1 mouse cellular context compared by ENCODE assay signal in the genomic region with DNA sequence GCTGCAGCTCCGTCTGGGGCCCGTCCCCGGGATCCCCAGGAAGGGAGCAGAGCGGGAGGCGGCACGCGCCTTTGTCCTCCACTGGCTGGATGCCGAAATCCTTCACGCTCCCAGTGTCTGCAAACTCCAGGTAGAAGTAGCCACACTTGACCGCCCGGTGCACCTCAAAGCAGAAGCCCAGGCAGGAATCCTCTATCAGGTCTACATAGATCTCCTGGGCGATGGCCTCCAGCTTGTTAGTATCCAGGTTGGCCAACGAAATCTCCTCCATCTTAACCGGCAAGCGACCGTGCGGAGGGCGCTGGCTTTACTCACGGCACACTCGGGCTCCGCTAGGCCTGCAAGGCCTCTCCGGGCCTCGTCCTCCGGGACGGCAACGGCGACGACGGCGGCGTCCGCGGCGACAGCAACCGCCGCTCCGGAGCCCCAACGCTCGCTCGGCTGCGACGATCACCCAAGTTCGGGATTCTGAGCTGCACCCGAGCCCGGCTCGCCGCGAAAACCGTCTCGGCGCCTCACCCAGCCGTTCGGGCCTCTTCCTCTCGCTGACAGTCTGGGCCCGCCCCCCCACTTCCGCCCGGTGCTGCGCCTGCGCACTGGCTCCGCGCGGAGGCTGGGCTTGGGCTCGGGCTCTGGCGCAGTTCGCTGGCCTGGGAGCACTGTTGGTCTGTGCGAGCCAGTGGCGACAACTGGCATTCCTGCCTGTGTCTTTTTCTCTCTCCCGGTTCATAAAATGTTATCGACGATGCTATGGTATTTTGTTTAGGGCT.
A peak's percentile ranks its signal among the peaks of the same experiment; 100 is the strongest.
TF ChIP-seq lines count a peak whose summit lies in the region.

Gene Atxn7l3b, minus strand, starts transcription at position 550 of the 770 bp plus-strand sequence.

TF ChIP-seq in myocyte, 11 proteins besides CTCF, POLR2A, EP300 and RAD21 (continued from another document):
- no peak for TF ChIP-seq CEBPB (IDR thresholded peaks at IDR 0.05; ENCODE audit: insufficient read depth, poor library complexity, severe bottlenecking)
- no peak for TF ChIP-seq TCF3 (IDR thresholded peaks at IDR 0.05; ENCODE audit: insufficient read length, low read depth)
- peak in 2 of 3 experiments; percentile 30 to 62 for TF ChIP-seq MYOG (IDR thresholded peaks at IDR 0.05; ENCODE audit: control insufficient read depth in 1 of 3, insufficient read depth in 1 of 3, insufficient read length in 2 of 3, low read depth in 2 of 3)
- peak; percentile 11 for TF ChIP-seq SRF (IDR thresholded peaks at IDR 0.05; ENCODE audit: control insufficient read depth, insufficient read length, low read depth)
- no peak for TF ChIP-seq E2F4 (IDR thresholded peaks at IDR 0.05; ENCODE audit: insufficient read depth)
